Mouse (Mus musculus) fat pad, adult 2 months (tissue): ENCODE results near the gene Rinl.

ENCODE experiments used
- DNase-seq: peaks from one replicate; pipeline ENCODE4 v3.0.0-alpha.2; 2011; ENCODE audit warnings: low read depth, low spot score; ENCODE audit errors: extremely low read depth

Gene Rinl

DNA sequence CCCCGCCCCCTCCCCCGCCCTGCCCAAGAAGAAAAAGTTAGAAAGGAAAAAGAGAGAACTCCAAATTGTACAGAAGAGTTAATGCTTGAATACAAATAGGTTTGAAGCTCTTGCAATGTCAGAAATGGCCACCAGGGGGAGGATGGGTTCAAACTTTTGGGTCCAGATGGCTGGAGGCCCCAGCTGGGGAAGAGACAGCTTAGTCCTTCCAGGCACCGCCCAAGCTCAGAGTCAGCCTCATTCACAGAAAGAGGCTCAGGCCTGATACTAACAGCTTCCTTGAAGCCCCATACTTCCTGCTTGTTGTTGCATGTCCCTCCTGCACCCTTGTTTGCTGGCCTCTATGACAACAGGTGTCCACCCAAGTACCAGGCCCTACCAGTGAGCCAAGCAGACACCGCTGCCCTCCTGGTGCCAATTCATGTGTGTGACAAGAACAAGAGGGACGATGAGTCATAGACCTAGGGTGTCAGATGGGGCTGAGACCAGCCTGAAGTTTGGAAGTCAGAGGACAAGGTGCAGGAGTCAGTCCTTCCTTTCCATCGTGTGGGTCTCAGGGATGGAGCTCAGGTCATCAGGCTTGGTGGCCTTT lies 8.6 kb upstream of the Rinl start:
- no peak for DNase-seq

DNA sequence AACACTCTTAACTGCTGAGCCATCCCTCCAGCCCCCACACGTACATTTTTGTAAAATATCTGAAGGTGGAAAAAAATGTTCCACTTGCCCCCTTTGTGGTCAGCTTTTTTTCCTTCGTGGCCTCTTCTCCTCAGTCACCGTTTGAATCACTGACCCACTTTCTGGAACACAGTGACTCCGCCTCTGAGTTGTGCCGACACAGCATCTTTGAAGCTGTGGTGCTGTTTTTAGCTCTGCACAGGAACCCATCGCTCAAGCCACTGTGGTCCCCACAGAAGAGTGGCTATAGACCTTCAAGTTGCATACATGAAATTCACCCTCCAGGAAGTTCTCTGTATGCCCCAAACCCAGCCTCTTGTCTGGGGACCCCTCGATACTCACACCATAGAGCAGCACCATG lies 7.9 kb upstream of the Rinl start:
- DNase-seq, result no peak

DNA sequence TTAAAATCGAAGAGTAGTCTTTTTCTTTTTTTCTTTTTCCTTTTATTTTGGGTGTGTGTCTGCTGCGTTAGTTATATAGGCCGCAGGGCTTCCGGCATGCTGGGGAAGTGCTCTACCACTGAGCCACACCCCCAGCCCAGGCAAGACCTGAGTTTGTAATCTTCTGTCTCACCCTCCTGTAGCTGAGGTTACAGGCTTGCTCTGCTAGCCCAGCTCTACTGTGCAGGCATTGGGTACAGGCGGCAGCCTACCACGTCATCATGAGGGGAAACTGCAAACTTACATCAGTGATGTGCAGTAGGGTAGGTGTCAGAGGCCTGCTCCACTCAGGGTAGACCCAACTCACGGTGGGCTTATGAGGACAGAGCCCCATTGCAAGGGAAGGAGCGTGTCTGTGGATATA lies 7.5 kb upstream of the Rinl start:
- no peak for DNase-seq

DNA sequence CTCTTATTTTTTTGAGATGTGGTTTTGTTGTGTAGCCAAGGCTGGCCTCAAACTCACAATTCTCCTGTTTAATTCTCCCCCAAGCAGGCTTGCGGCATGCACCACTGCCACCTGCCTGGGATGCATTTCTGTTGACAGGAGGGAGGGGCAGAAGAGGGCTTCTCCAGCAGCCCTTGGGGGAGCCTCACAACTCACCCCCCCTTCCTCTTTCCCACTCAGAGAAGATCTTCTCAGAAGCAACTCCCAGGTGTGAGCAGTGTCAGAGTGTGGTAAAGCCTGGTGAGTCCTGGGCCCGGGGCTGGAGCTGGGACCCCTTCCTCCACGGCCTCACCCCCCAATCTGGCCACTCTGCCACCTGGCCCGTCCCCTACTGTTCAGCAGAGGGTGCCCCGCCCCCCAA lies 3.6 kb upstream of the Rinl start:
- no peak for DNase-seq

DNA sequence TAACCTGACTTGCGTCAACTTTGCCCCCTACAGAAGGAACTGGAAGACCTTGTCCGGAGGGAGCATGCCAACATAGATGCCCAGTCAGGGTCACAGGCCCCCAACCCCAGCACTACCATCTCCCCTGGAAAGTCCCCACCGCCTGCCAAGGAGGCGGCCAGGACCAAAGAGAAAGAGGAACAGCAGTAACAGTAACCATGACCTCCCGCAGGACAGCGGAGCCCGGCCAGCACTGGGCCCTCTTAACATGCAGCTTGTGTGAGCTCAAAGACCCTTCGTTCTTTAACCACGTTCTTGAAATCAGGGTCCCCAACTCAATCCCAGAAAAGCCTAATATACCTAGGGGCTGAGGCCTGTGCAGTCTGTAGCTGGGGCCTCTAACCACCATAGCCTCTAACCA lies 885 bp upstream of the Rinl start:
- no peak for DNase-seq

DNA sequence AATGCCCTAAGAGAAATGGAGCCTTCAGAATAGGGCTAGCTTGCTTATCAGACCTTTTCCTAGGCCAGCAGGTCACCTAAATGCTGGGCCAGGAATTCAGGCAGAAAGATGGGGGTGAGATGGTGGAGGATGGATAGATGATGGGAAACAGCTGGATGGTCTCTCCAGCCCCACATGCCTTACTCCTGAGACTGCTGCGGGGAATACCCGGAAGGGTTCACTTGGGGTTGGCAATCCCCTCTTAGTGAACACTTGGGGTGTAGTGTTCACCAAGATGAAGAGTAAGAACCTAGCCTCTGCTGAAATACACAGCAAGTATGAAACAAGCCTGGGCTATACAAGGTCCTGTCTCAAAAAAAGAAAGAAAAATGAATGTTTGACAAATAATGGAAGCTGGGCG lies 466 bp downstream of the Rinl start:
- no peak for DNase-seq

DNA sequence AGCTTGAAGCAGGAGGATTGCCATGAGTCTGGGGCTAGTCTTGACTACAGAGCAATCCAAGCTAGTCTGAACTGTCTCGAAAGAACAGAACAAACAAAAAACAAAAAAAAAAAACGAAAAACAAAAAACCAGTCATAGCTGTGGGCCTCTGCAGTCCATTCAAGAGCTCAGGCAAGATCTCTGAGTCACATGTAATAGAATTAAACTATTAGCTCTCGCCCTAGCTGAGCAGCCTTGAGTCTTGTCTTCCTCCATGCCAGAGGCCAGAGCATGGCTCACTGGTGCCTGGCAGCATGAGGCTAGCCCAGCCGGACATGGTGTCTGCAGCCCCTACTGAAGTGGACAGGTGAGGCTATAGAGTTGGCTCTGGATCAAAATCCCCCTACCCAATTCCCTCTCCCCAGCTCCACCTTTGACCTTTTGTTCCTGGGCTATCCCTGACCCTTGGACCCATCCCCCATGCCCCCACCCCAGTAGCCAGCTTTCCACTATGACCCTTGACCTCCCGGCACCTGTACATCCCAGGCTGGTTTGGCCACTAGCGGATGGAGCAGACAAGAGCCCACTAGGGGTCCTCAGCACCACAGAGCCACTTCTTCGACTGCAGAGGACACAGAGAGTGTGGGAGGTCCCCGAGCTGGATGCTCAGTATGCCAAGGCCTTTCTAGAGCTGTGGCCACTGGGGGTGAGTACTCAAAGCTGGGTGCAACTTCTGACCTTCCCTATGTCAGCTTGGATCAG lies 1.5 kb downstream of the Rinl start:
- no peak for DNase-seq

DNA sequence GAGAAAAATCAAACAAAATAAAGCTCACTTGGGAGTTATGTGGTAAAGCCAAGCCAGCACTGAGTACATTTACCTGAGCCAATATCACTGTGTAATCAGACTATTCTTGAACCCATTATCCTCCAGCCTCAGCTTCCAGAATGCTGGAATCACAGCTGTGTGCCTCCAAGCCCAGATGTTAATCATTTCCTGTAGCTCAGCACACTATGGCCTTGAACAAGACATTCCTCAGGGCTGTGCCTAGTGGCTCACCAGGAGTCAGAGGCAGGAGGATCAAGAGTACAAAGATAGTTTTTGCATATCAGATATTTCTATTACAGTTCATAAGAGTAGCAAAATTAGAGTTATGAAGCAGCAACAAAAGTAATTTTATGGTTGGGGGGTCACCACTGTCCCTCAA lies 2.9 kb downstream of the Rinl start:
- DNase-seq, result no peak

DNA sequence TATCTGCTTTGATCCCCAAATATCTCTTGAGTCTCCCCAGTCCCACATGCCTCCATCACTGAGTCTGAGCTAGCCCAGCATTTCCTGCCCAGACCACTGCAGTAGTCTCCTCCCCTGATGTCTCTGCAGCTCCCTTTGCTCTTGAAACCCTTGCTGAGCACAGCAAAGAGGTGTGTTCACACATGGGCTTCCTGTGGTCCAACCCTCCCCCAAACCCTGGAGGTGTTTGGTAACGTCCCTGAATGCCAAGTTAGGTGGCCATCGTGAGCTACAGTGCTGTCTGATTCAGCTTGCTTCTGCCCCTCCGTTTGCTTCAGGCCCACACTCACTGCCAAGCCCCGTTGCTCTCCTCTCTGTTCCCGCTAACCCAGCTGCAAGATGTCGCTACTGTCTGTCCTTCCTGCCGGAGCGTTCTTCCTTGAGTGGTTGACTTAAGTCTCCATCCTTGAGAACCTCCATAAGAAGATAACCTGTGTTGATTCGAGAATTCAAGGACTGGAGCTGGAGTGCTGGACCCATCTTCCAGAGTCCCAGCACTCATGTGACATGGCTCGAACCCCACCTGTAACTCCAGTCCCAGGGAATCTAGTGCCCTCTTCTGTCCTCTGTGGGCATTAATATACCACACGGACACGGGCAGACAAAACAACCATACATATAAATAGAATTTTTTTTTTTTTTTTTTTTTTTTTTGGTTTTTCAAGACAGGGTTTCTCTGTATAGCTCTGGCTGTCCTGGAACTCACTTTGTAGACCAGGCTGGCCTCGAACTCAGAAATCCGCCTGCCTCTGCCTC lies 3.8 kb downstream of the Rinl start:
- DNase-seq, result no peak

DNA sequence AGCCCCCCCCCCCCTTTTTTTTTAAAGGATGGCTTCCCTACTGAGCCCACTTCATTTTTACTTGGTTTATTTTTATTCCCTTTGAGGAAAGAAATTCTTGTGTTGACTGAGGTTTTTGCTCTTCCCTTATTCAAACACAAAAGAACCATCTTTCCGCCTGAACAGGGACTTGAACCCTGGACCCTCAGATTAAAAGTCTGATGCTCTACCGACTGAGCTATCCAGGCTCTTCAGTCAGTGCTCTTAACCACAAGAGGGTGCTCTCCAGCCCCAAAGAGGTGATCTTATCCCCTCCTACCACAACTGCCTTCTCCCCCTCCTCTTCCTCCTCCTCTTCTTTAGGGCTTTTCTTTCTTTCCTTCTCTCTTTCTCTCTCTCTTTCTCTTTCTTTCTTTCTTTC lies 5.1 kb downstream of the Rinl start:
- no peak for DNase-seq

DNA sequence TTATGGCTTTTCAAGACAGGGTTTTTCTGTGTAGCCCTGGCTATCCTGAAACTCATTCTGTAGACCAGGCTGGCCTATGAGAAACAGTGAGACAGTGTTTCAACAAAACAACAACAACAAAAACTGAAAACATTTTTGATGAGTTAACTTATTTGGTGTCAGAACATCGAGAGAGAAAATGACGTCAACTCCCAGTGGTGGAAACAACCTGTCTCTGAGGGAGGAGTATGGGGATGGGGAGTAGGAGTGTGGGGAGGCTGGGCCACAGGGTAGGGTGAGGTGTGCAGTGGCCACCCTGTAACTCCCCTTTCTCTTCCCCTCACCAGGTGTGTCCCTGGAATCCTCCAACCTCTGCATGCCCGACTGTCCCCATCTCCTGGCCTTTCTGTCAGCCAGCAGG lies 5.7 kb downstream of the Rinl start:
- DNase-seq, result no peak

DNA sequence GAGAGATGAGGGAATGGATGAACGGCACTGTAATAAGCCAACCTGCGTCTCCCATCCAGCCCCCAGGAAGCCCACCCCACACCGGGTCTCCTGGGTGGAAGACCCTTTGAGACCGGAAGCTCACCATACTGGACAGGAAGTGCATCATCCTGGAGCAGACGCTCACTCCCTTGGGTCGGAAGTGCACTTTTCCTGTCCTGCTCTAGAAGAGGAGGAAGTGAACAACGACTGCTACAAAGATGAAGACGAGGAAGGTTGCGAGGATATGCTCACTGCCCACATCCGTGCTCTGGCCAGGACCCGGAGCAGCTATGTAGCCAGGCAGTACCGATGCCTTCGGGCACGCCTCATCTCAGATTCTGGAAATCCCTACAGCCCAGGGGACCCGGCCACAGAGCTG lies 7.1 kb downstream of the Rinl start:
- no peak for DNase-seq

DNA sequence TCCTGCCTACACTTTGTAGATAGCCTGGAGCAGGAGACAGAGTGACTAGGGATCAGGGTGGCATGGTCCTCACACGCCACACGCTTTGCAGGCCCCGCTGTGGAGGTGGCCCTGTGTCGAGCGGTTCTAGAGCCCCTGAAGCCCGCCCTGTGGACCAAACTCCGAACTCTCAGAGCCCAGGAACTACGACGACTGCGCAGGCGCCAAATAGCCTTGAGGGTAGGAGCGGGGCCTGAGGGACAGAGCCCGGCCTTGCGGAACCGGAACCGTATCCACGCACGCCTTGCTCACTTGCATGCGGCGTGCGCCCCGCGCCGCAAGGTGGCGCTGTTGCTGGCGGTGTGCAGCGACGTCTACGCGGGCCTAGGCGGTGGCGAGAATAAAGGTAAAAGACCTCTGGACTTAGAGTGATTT lies 7.8 kb downstream of the Rinl start:
- DNase-seq, result no peak

DNA sequence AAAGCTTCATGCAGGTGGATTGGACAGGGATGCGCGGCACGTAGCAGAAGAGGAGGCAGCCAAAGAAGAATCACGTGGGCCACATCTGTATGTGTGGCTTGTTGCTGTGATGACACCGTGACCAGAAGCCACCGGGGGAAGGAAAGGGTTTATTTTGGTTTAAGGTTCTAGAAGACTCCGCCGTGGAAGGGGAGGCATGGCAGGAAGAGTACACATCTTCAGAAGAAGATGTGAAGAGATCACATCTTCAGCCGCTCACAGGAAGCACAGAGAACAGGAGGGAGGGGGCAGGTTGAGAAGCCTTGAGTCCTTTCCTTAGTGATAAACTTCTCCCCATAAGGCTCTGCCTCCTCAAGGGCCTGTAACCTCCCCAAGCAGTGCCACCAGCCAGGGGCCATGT lies 11.2 kb downstream of the Rinl start:
- no peak for DNase-seq

DNA sequence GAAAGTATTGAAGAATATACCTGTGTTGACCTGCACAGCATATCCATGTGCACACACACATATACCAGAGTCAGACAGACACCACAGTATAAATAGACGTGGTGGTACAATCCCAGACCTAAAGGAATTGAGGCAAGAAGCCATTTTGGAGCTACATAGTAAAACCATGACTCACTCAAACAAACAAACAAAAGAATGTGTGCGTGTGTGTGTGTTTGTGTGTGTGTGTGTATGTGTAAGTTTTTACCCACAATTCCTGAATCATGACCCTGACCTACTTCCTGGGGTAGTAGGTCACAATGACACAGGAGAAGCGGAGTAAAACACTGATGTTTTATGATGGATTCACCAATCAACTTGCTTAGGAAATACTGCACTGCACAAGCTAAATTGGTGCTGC lies 12.7 kb downstream of the Rinl start:
- DNase-seq, result no peak

DNA sequence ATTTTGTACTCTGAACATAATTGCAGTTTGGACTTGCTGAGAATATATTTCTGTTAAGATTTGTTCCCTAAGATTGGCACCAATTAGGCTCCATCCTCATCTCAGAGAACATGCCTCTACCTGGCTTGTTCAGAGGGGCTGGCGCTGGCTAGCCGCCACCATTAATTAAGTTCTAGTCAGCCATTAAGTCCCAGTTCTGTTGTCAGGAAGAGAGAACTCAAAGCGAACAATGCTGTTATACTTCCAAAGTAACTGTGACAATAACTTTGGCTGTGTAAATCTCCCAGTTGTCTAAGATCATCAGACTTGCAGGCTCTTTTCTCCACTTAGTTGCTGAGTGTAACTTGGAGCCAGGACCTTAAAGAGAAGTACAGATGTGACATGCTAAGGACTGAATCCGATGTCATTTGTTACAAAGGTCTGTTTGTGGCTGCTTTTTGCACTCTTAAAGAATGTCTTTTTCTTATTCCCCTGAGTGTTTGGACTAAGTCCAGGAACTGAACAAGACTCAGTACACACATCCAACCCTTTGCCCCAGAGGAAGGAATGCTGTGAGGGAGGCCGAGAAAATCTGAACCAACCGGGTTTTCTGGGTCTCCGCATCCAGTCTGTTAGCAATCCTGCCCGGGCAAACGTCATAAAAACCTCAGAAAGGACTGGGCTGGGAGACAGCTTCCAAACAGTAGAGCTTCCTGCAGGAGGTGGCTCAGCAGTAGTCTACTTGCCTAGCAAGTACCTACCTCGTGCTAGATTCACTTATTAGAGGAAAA lies 13.3 kb downstream of the Rinl start:
- peak; percentile 91 for DNase-seq

DNA sequence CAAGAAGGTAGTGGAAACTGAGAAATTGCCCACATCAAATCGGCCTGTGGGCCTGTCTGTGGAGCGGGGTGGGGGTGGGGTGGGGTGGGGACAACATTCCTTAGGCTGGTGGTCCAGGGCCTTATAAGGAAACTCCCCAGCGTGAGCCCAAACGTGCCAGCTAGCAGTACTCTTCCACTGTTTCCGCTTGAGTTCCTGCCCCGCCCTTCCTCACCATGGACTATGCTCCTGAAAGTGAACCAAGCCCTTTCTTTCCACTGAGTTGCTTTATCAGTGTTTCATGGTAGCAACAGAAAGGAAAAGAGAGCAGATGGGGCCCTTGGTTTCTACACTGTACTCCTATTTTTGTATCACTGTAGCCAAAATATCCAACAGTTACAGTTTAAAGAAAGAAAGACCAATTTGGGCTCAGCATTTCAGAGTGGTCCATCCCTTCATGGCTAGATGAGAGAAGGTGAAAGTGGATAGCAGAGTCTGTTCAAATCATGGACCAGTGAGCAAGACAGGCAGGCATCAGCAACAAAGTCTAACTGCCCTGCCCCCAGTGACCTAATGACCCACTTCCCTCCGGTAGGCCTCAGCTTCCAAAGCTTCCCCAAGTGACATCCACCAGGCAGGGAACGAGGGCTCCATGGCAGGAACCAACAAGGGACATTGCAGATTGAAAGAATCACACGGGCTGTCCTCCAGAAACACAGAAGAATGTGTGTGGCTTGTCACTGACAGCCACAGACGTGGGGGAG lies 14.2 kb downstream of the Rinl start:
- DNase-seq, result no peak

DNA sequence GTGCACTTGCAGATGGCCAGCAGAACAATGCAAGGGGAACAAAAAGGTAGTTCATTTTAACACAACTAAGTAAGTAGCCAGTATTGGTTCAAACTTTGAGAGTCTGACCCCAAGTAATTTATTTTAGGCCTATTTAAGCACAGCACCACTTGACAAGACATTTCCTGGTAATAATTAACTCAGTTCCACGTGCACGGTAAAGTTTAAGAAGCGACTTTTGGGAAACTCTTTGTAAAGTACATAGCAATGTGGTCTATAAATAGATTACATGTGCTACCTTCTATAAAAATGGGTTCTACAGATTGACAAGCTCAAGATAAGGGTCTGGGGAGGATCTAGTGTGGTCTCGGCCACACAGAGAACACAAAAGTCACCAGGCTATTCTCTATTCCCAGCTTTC lies 15.0 kb downstream of the Rinl start:
- DNase-seq, result no peak

DNA sequence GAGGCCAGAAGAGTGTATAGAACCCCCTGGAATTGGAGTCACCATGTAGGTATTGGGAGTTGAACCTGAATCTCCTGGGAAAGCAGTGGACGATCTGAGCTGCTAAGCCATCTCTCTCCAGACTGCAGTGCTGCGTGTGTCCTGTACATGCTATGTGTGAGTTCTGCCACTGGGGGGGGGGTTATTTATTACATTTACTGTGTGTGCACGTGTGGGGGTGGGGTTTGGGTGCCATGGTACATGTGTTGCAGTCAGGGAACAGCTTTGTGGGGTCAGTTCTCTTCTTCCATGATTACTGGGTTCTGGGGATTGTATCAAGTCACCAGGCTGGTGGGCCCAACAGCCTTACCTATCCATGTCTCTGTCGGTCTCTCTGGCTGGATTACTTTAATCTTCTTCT lies 18.1 kb downstream of the Rinl start:
- DNase-seq, result no peak

DNA sequence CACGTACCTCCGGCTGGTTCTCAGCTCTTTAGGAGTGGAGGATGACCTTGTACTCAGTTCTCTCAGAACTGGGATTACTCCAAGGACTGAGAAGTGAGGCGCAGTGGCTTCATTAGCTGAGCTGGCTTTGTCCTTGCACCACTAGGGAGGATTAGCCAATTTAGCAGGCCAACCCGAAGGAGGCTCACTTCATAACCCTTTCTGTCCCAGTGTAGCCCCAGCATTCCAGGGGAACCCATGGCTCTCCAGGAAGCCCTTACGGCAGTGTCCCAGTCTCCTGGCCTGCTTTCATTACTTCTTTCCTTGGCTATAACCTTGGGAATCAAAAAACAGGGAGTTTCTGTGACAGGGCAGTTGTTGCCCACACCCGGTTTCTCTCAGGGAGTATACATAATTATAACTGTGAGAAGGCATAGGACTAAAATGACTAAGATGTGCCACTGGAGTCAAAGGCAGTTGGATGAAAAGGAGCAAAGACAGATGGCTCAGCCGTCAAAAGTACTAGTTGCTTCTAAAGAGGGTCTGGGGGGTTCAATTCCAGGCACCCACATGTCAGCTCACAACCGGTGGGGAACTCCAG lies 19.0 kb downstream of the Rinl start:
- DNase-seq, result no peak
